Mouse (Mus musculus) ES-Bruce4 (cell line): ENCODE data around the gene Ugt1a8.

ENCODE experiments used
- CTCF ChIP-seq: IDR thresholded peaks from one replicate; pipeline ENCODE4 v1.8.1; 2011; ENCODE audit warnings: low read depth, low read length
- EP300 ChIP-seq: IDR thresholded peaks from 2 replicates; pipeline ENCODE4 v1.6.1; 2011; ENCODE audit warnings: low read depth, low read length; ENCODE audit not compliant: insufficient read depth

- TF ChIP-seq EP300 (no peak), CTCF (no peak)
These were observed 112.8 kb downstream of the Ugt1a8 start, which contains the start of gene Ugt1a2 for GRCm38 (mm10) chr1:88200456-88200855.
